Mouse (Mus musculus) midbrain, embryonic 16.5 days (tissue): ENCODE data around the gene Sdf4. TPM values are rescaled to one million over a fixed set of nuclear protein-coding genes. Genes with fewer than 3 reads are reported as not detected.
A peak's percentile ranks its signal among the peaks of the same experiment; 100 is the strongest.

Source experiments
- ATAC-seq: fragments of 200-750 bp; cut with Nextera tagmentation; 2 replicates; pipeline ENCODE4 v1.8.0; 2017; ENCODE audit warnings: moderate TSS enrichment
- H3K27ac ChIP-seq: fragments of 300-500 bp; sonication (generic); 2 replicates; pipeline ENCODE4 v1.5.1; 2014; ENCODE audit warnings: mild to moderate bottlenecking, low read length, mixed read lengths
- H3K27me3 ChIP-seq: fragments of 300-500 bp; sonication (generic); 2 replicates; pipeline ENCODE4 v1.6.1; 2014; ENCODE audit warnings: low read depth, low read length, mixed read lengths; ENCODE audit not compliant: control insufficient read depth, insufficient read depth
- H3K36me3 ChIP-seq: fragments of 300-500 bp; sonication (generic); 2 replicates; pipeline ENCODE4 v1.6.1; 2014; ENCODE audit warnings: mild to moderate bottlenecking, low read length, moderate library complexity, mixed read lengths; ENCODE audit not compliant: control insufficient read depth, insufficient read depth
- H3K4me1 ChIP-seq: fragments of 300-500 bp; sonication (generic); 2 replicates; pipeline ENCODE4 v1.6.1; 2014; ENCODE audit warnings: mild to moderate bottlenecking, low read length, mixed read lengths; ENCODE audit not compliant: control insufficient read depth, insufficient read depth
- H3K4me2 ChIP-seq: fragments of 300-500 bp; sonication (generic); 2 replicates; pipeline ENCODE4 v1.6.1; 2014; ENCODE audit warnings: mild to moderate bottlenecking, low read length, mixed read lengths
- H3K4me3 ChIP-seq: fragments of 300-500 bp; sonication (generic); 2 replicates; pipeline ENCODE4 v1.5.1; 2014; ENCODE audit warnings: low read depth, mild to moderate bottlenecking, low read length, moderate library complexity, mixed read lengths
- H3K9ac ChIP-seq: fragments of 300-500 bp; sonication (generic); 2 replicates; pipeline ENCODE4 v1.6.1; 2014; ENCODE audit warnings: low read depth, low read length, mixed read lengths
- H3K9me3 ChIP-seq: fragments of 300-500 bp; sonication (generic); replicated peaks from 2 replicates; pipeline ENCODE4 v1.6.1; 2014; ENCODE audit warnings: mild to moderate bottlenecking, low read length, mixed read lengths; ENCODE audit not compliant: control insufficient read depth, poor library complexity, severe bottlenecking
- WGBS: fragments of 180-500 bp; shearing (Covaris S2); extraction: QIAGEN DNeasy Blood & Tissue Kit; methylation state at CpG from one replicate; pipeline ENCODE4 v1.1.7; 2014; 5-methylcytosine and 5-hydroxymethylcytosine counted together
- polyA plus RNA-seq: library from polyadenylated mRNA; unstranded; fragments of >200 nt; fragmentation: Nextera tagmentation; extraction: Ambion mirVana; gene quantifications from 2 replicates; pipeline ENCODE4 v1.2.1, GENCODE M21; 2015

Sdf4 gene
- 112 and 114 TPM in 2 replicates for polyA plus RNA-seq

GRCm38 (mm10) chr4:155992241-155992905 is at the start of gene Sdf4, which contains the start of gene B3galt6:
Gene Sdf4, plus strand, starts transcription at chr4:155992872.
Gene B3galt6, minus strand, starts transcription at chr4:155992649.
- peak within 1 kb of the TSS; percentile 98 for H3K4me2 ChIP-seq
- H3K27me3 ChIP-seq: no peaks in the 10 kb centered on the region
- peak within 1 kb of the TSS; percentile 76 for H3K4me3 ChIP-seq
- H3K9ac ChIP-seq: peak within 1 kb of the TSS; percentile 78
- 0% methylated on average over 85 of the region's 99 CpGs for WGBS
- H3K36me3 ChIP-seq: peaks cover 3% of the 10 kb centered on the region; the same call in 1 of the 2 replicates
- no peaks in the 10 kb centered on the region for H3K9me3 ChIP-seq
- peak within 1 kb of the TSS; percentile 95 for H3K27ac ChIP-seq
- peak; percentile 90 for ATAC-seq
- peaks cover 30% of the 10 kb centered on the region for H3K4me1 ChIP-seq

GRCm38 (mm10) chr4:155943049-155943452 is 49.6 kb upstream of the Sdf4 start:
- 0% methylated on average over 17 of the region's 17 CpGs for WGBS
- Histone ChIP-seq H3K4me3 (peak overlapping the region; percentile 88), H3K27me3 (peaks cover 2% of the 10 kb centered on the region; the same call in 1 of the 2 replicates), H3K9ac (peak overlapping the region; percentile 86), H3K4me1 (peaks cover 17% of the 10 kb centered on the region), H3K9me3 (no peaks in the 10 kb centered on the region), H3K27ac (peak overlapping the region; percentile 86), H3K4me2 (peak overlapping the region; percentile 95), H3K36me3 (no peaks in the 10 kb centered on the region; the same call in 1 of the 2 replicates)
- ATAC-seq: peak; percentile 55

- no peaks in the 10 kb centered on the region; the same call in 1 of the 2 replicates for H3K36me3 ChIP-seq
- no peaks in the 10 kb centered on the region for H3K9me3 ChIP-seq
- WGBS: 0% methylated on average over 84 of the region's 85 CpGs
- peaks cover 2% of the 10 kb centered on the region; the same call in 1 of the 2 replicates for H3K27me3 ChIP-seq
- peak within 1 kb of the TSS; percentile 86 for H3K9ac ChIP-seq
- H3K4me2 ChIP-seq: peak within 1 kb of the TSS; percentile 95
- H3K4me1 ChIP-seq: peaks cover 17% of the 10 kb centered on the region
- peak within 1 kb of the TSS; percentile 86 for H3K27ac ChIP-seq
- ATAC-seq: peak; percentile 98
- H3K4me3 ChIP-seq: peak within 1 kb of the TSS; percentile 88
These were observed 49.0 kb upstream of the Sdf4 start, which contains the start of gene Ube2j2 for GRCm38 (mm10) chr4:155943534-155944249. Gene Ube2j2, plus strand, starts transcription at chr4:155943831.

- H3K4me1 ChIP-seq: peaks cover 17% of the 10 kb centered on the region
- H3K9ac ChIP-seq: peak overlapping the region; percentile 86
- ATAC-seq: peak; percentile 13
- WGBS: 1% methylated on average over 17 of the region's 17 CpGs
- peak overlapping the region; percentile 86; the same call in 1 of the 2 replicates for H3K27ac ChIP-seq
- H3K9me3 ChIP-seq: no peaks in the 10 kb centered on the region
- H3K36me3 ChIP-seq: peaks cover 3% of the 10 kb centered on the region; the same call in 1 of the 2 replicates
- peak overlapping the region; percentile 88 for H3K4me3 ChIP-seq
- H3K27me3 ChIP-seq: peaks cover 2% of the 10 kb centered on the region; the same call in 1 of the 2 replicates
- peak overlapping the region; percentile 70 for H3K4me2 ChIP-seq
These were observed 48.4 kb upstream of the Sdf4 start for GRCm38 (mm10) chr4:155944271-155944670.

- Histone ChIP-seq H3K36me3 (peaks cover 11% of the 10 kb centered on the region), H3K4me3 (no peak overlapping the region), H3K4me1 (peaks cover 17% of the 10 kb centered on the region), H3K27me3 (no peaks in the 10 kb centered on the region), H3K4me2 (no peak overlapping the region), H3K9ac (no peak overlapping the region), H3K9me3 (no peaks in the 10 kb centered on the region), H3K27ac (no peak overlapping the region)
- no peak for ATAC-seq
These were observed 45.6 kb upstream of the Sdf4 start for GRCm38 (mm10) chr4:155947094-155947493.

- H3K4me2 ChIP-seq: no peak overlapping the region
- no peak for ATAC-seq
- H3K9ac ChIP-seq: no peak overlapping the region
- no peak overlapping the region for H3K4me3 ChIP-seq
- H3K27ac ChIP-seq: no peak overlapping the region
- no peaks in the 10 kb centered on the region for H3K9me3 ChIP-seq
- no peaks in the 10 kb centered on the region for H3K27me3 ChIP-seq
- WGBS: 94% methylated on average over 6 of the region's 6 CpGs
- H3K4me1 ChIP-seq: no peaks in the 10 kb centered on the region
- peaks cover 46% of the 10 kb centered on the region for H3K36me3 ChIP-seq
These were observed 37.2 kb upstream of the Sdf4 start for GRCm38 (mm10) chr4:155955491-155955890.

- Histone ChIP-seq H3K4me1 (peaks cover 7% of the 10 kb centered on the region; the same call in 1 of the 2 replicates), H3K36me3 (peaks cover 30% of the 10 kb centered on the region), H3K27me3 (no peaks in the 10 kb centered on the region), H3K4me3 (no peak overlapping the region), H3K9me3 (no peaks in the 10 kb centered on the region), H3K9ac (no peak overlapping the region), H3K4me2 (no peak overlapping the region), H3K27ac (no peak overlapping the region)
- 8% methylated on average over 5 of the region's 5 CpGs for WGBS
- peak; percentile 68; the same call in 1 of the 2 replicates for ATAC-seq
These were observed 33.4 kb upstream of the Sdf4 start for GRCm38 (mm10) chr4:155959275-155959674.

- Histone ChIP-seq H3K27me3 (no peaks in the 10 kb centered on the region), H3K4me2 (peak within 1 kb of the TSS; percentile 61), H3K27ac (no peak within 1 kb of the TSS), H3K4me1 (peaks cover 7% of the 10 kb centered on the region; the same call in 1 of the 2 replicates), H3K9me3 (no peaks in the 10 kb centered on the region), H3K4me3 (peak within 1 kb of the TSS; percentile 38), H3K9ac (peak within 1 kb of the TSS; percentile 67), H3K36me3 (peaks cover 14% of the 10 kb centered on the region)
- WGBS: under 1% methylated on average over 37 of the region's 42 CpGs
- ATAC-seq: peak; percentile 43; the same call in 1 of the 2 replicates
These were observed 30.3 kb upstream of the Sdf4 start, which contains the start of gene C1qtnf12 for GRCm38 (mm10) chr4:155962167-155962971. Gene C1qtnf12, plus strand, starts transcription at chr4:155962318.
